ENCODE assay signal across 20 mouse cellular contexts in the genomic region with DNA sequence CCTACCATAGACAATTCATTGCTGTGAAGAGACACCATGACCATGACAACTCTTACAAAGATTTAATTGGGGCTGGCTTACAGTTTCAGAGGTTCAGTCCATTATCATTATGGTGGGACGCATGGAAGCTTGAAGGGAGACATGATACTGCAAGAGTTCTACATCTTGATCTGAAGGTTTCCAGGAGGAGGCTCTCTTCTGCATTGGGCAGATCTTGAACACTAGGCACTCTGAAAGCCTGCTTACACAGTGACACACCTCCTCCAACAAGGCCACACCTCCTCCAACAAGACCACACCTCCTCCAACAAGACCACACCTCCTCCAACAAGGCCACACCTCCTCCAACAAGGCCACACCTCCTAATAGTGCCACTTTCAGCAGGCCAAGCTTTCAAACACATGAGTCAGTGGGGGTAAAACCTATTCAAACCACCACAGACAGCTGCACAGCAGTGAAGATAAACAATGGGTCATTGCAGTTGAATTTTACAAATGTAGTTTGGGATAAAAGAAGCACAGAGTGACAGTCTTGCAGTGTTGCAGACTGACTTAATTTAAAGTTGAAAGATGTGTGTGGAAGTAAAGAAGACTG. TPM values are rescaled to one million over a fixed set of nuclear protein-coding genes. Genes with fewer than 3 reads are reported as not detected.
DNase-seq lines count a peak whose midpoint lies in the region; ATAC-seq and TF ChIP-seq lines count a peak whose summit lies in the region.
"Had no signal": no experiment of that assay in that cellular context is flagged by ENCODE, and none has a peak within 500 bp of the region (broad histone marks: within the 10 kb centered on the region; RNA-seq: fewer than 3 reads in every experiment).

No protein-coding gene starts in this region.

- H3K9me3 ChIP-seq in hindbrain, embryonic 11.5 days (ENCODE audit: control insufficient read depth, low read length) = no peaks in the 10 kb centered on the region
- H3K9me3 ChIP-seq: forebrain, embryonic 13.5 days; hindbrain, embryonic 15.5 days had no signal

- H3K4me1 ChIP-seq in hindbrain, embryonic 11.5 days (replicated peaks; ENCODE audit: control insufficient read depth, insufficient read depth, low read length) = peaks cover 5% of the 10 kb centered on the region

- H3K27me3 ChIP-seq in C2C12 (ENCODE audit: control insufficient read depth, insufficient read depth, insufficient read length) = no peaks in the 10 kb centered on the region
- H3K27me3 ChIP-seq in hindbrain, embryonic 11.5 days (ENCODE audit: control insufficient read depth, insufficient read depth, low read length) = peaks cover 8% of the 10 kb centered on the region
- H3K27me3 ChIP-seq: hindbrain, embryonic 15.5 days had no signal

- H3ac ChIP-seq in C2C12 (ENCODE audit: control insufficient read depth, insufficient read length, low read depth) = no peak overlapping the region

- no peak overlapping the region for H3K4me3 ChIP-seq in C2C12 (ENCODE audit: insufficient read depth, poor library complexity, severe bottlenecking)
- no peak overlapping the region for H3K4me3 ChIP-seq in hindbrain, embryonic 11.5 days (ENCODE audit: low read depth, low read length)
- H3K4me3 ChIP-seq: embryonic facial prominence, embryonic 10.5 days; forebrain, embryonic 13.5 days; heart, adult 2 months; hindbrain, embryonic 10.5 days; hindbrain, embryonic 15.5 days had no signal

- H3K4me2 ChIP-seq in hindbrain, embryonic 11.5 days (replicated peaks; ENCODE audit: low read depth, low read length) = no peak overlapping the region
- H3K4me2 ChIP-seq: forebrain, embryonic 13.5 days; heart, embryonic 11.5 days; hindbrain, embryonic 15.5 days had no signal

- H3K9ac ChIP-seq in hindbrain, embryonic 11.5 days (ENCODE audit: low read depth, low read length) = no peak overlapping the region
- H3K9ac ChIP-seq: forebrain, embryonic 13.5 days; forebrain, postnatal 0 days; hindbrain, embryonic 15.5 days had no signal

- no peak for ATAC-seq in hindbrain, embryonic 11.5 days (ENCODE audit: low FRiP score)
- ATAC-seq: activated CD4-positive, CD25-positive, alpha-beta regulatory T cell, adult 4 months; forebrain, embryonic 13.5 days; forebrain, postnatal 0 days; inflammation-experienced regulatory T-cells, adult 6 months had no signal

- DNase-seq in 3134 (ENCODE audit: extremely low read depth, insufficient read length, low spot score) = peak; percentile 52
- peak; percentile 18 for DNase-seq in T-cell, adult 2 months (ENCODE audit: low spot score)
- DNase-seq in natural killer cell, adult 2 months (ENCODE audit: low spot score in 2 of 2) = peak; percentile 23 to 49
- no peak for DNase-seq in yolk sac, embryonic 10.5 days (ENCODE audit: low spot score)
- DNase-seq in left cerebral cortex, postnatal 14 days (ENCODE audit: low spot score in 2 of 2) = no peak
- no peak for DNase-seq in hindbrain, embryonic 11.5 days (ENCODE audit: low spot score)
- DNase-seq: adrenal gland, postnatal 36 days; cerebellum, adult 2 months; cerebellum, postnatal 10 days; forebrain, postnatal 0 days; gastrocnemius, postnatal 14 days; heart, adult 2 months had no signal

- H3K27ac ChIP-seq in hindbrain, embryonic 11.5 days (ENCODE audit: low read depth, low read length) = no peak overlapping the region
- H3K27ac ChIP-seq: embryonic facial prominence, embryonic 10.5 days; forebrain, embryonic 13.5 days; heart, adult 2 months; hindbrain, embryonic 10.5 days; hindbrain, embryonic 15.5 days had no signal

- peaks cover 86% of the 10 kb centered on the region for H3K79me2 ChIP-seq in C2C12 (ENCODE audit: control insufficient read depth, insufficient read depth)

- H3K36me3 ChIP-seq in C2C12 (ENCODE audit: control insufficient read depth, insufficient read depth) = peaks cover 7% of the 10 kb centered on the region
- no peaks in the 10 kb centered on the region for H3K36me3 ChIP-seq in hindbrain, embryonic 11.5 days (ENCODE audit: control insufficient read depth, insufficient read depth, low read length)
- H3K36me3 ChIP-seq: embryonic facial prominence, embryonic 10.5 days; hindbrain, embryonic 10.5 days; hindbrain, embryonic 15.5 days had no signal

- WGBS in hindbrain, embryonic 11.5 days = 92% methylated on average over 1 of the region's 1 CpGs

- intact Hi-C loops in left cerebral cortex, postnatal 14 days (cut with DNase I) = no loop called here

- H3K79me3 ChIP-seq in C2C12 (ENCODE audit: low read depth) = peaks cover 46% of the 10 kb centered on the region

- TF ChIP-seq CTCF in C2C12 (IDR thresholded peaks at IDR 0.05; ENCODE audit: control insufficient read depth, insufficient read depth, insufficient read length) = no peak

TF ChIP-seq in C2C12, 6 proteins besides CTCF, POLR2A, EP300 and RAD21:
- TF ChIP-seq USF1 (IDR thresholded peaks at IDR 0.05; ENCODE audit: low read depth) (no peak), MAX (IDR thresholded peaks at IDR 0.05) (no peak), FOSL1 (IDR thresholded peaks at IDR 0.05; ENCODE audit: insufficient read depth, low read length, poor library complexity, severe bottlenecking) (no peak), CEBPB (IDR thresholded peaks at IDR 0.05; ENCODE audit: low read depth) (no peak), MYOG (IDR thresholded peaks at IDR 0.05; ENCODE audit: control insufficient read depth, extremely low read depth, insufficient read length) (no peak), MYOD1 (IDR thresholded peaks at IDR 0.05; ENCODE audit: control insufficient read depth, insufficient read length, low read depth) (peak; percentile 93)

RNA-seq across cellular contexts. Expression of a gene that starts 4.7 kb away (rescaled TPM):
- 32.8 TPM for polyA plus RNA-seq in C2C12 (2012; fragmentation: generic; extraction: Trizol)
- total RNA-seq in left cerebral cortex, postnatal 14 days (2021) = 10 to 100 TPM; 35.0 to 39.9 TPM
- polyA plus RNA-seq in hindbrain, embryonic 11.5 days (2014; fragmentation: Nextera tagmentation; extraction: Ambion mirVana) = 3.5 and 4.6 TPM in 2 replicates

Comparison
In these comparisons a context has a peak if more than half of its experiments do, and no peak if none do; other contexts are left out.
1. DNase-seq: peak in 3134 (single experiment), T-cell, adult 2 months (single experiment) and natural killer cell, adult 2 months (2 of 2); none in yolk sac, embryonic 10.5 days (single experiment), left cerebral cortex, postnatal 14 days (0 of 2) and hindbrain, embryonic 11.5 days (single experiment).